Mouse (Mus musculus): ENCODE results near the gene Baz2a. TPM values are rescaled to one million over a fixed set of nuclear protein-coding genes. Genes with fewer than 3 reads are reported as not detected.
A peak's percentile ranks its signal among the peaks of the same experiment; 100 is the strongest.

Gene Baz2a
- polyA plus RNA-seq, 1 experiment from 2014 or later = 17.2 TPM

- Histone ChIP-seq H3K4me3 (ENCODE audit: control insufficient read depth in 1 of 2, insufficient read depth in 1 of 2, low read depth in 1 of 2, low read length in 2 of 2) (peak overlapping the region; percentile 93 to 100), H3K9ac (ENCODE audit: low read length) (peak overlapping the region; percentile 93), H3K27ac (replicated peaks in 1 of 2; ENCODE audit: control insufficient read depth in 1 of 2, insufficient read depth in 1 of 2, low read depth in 2 of 2, low read length in 2 of 2) (peak overlapping the region; percentile 56 to 74), H3K4me1 (ENCODE audit: control insufficient read depth in 2 of 2, insufficient read depth in 2 of 2, low read length in 2 of 2) (peaks cover 18 to 36% of the 10 kb centered on the region in 2 experiments), H3K36me3 (ENCODE audit: control insufficient read depth, insufficient read depth, low read length) (peaks cover 5% of the 10 kb centered on the region; the same call in 1 of the 2 replicates), H3K9me3 (ENCODE audit: control insufficient read depth, low read length) (no peaks in the 10 kb centered on the region), H3K27me3 (ENCODE audit: control insufficient read depth, insufficient read depth, low read length) (no peaks in the 10 kb centered on the region), H3K4me2 (ENCODE audit: low read length) (peak overlapping the region; percentile 88)
- WGBS = under 1% methylated on average over 80 of the region's 86 CpGs
- peak; percentile 66 for ATAC-seq (ENCODE audit: insufficient number of reproducible peaks, insufficient read depth, low FRiP score, low read depth)
These were observed 5.6 kb downstream of the Baz2a start for GRCm38 (mm10) chr10:128096693-128097586.

- 0% methylated on average over 13 of the region's 13 CpGs for WGBS
- H3K4me3 ChIP-seq (ENCODE audit: control insufficient read depth in 1 of 2, insufficient read depth in 1 of 2, low read depth in 1 of 2, low read length in 2 of 2) = peak overlapping the region; percentile 93 to 100
These were observed 6.2 kb downstream of the Baz2a start for GRCm38 (mm10) chr10:128097587-128097971.

GRCm38 (mm10) chr10:128110103-128110761 is 18.9 kb downstream of the Baz2a start:
- H3K9me3 ChIP-seq (ENCODE audit: control insufficient read depth, low read length) = no peaks in the 10 kb centered on the region

More at GRCm38 (mm10) chr10:128097587-128097971, 6.2 kb downstream of the Baz2a start:
- no peak for ATAC-seq (ENCODE audit: insufficient number of reproducible peaks, insufficient read depth, low FRiP score, low read depth)
- Histone ChIP-seq H3K9me3 (ENCODE audit: control insufficient read depth, low read length) (no peaks in the 10 kb centered on the region), H3K27ac (replicated peaks in 1 of 2; ENCODE audit: control insufficient read depth in 1 of 2, insufficient read depth in 1 of 2, low read depth in 2 of 2, low read length in 2 of 2) (peak overlapping the region; percentile 56 to 74), H3K36me3 (ENCODE audit: control insufficient read depth, insufficient read depth, low read length) (peaks cover 5% of the 10 kb centered on the region; the same call in 1 of the 2 replicates), H3K4me1 (ENCODE audit: control insufficient read depth in 2 of 2, insufficient read depth in 2 of 2, low read length in 2 of 2) (peaks cover 17 to 34% of the 10 kb centered on the region in 2 experiments), H3K4me2 (ENCODE audit: low read length) (peak overlapping the region; percentile 88), H3K27me3 (ENCODE audit: control insufficient read depth, insufficient read depth, low read length) (no peaks in the 10 kb centered on the region), H3K9ac (ENCODE audit: low read length) (peak overlapping the region; percentile 93)

GRCm38 (mm10) chr10:128111227-128111626 is 19.9 kb downstream of the Baz2a start:
- ATAC-seq (ENCODE audit: insufficient number of reproducible peaks, insufficient read depth, low FRiP score, low read depth) = no peak
- H3K9me3 ChIP-seq (ENCODE audit: control insufficient read depth, low read length) = no peaks in the 10 kb centered on the region
- H3K4me3 ChIP-seq (ENCODE audit: control insufficient read depth in 1 of 2, insufficient read depth in 1 of 2, low read depth in 1 of 2, low read length in 2 of 2) = no peak overlapping the region
- H3K27ac ChIP-seq (replicated peaks in 1 of 2; ENCODE audit: control insufficient read depth in 1 of 2, insufficient read depth in 1 of 2, low read depth in 2 of 2, low read length in 2 of 2) = no peak overlapping the region
- H3K9ac ChIP-seq (ENCODE audit: low read length) = no peak overlapping the region
- peaks cover 81% of the 10 kb centered on the region for H3K36me3 ChIP-seq (ENCODE audit: control insufficient read depth, insufficient read depth, low read length)
- H3K4me2 ChIP-seq (ENCODE audit: low read length) = no peak overlapping the region
- H3K4me1 ChIP-seq (ENCODE audit: control insufficient read depth in 2 of 2, insufficient read depth in 2 of 2, low read length in 2 of 2) = peaks cover 2 to 13% of the 10 kb centered on the region in 2 experiments; a peak in 2 of 4 replicates
- H3K27me3 ChIP-seq (ENCODE audit: control insufficient read depth, insufficient read depth, low read length) = no peaks in the 10 kb centered on the region

More at GRCm38 (mm10) chr10:128110103-128110761, 18.9 kb downstream of the Baz2a start:
- no peaks in the 10 kb centered on the region for H3K27me3 ChIP-seq (ENCODE audit: control insufficient read depth, insufficient read depth, low read length)
- 51% methylated on average over 4 of the region's 4 CpGs for WGBS
- peaks cover 71% of the 10 kb centered on the region for H3K36me3 ChIP-seq (ENCODE audit: control insufficient read depth, insufficient read depth, low read length)
- H3K4me1 ChIP-seq (ENCODE audit: control insufficient read depth in 2 of 2, insufficient read depth in 2 of 2, low read length in 2 of 2) = peaks cover 2 to 13% of the 10 kb centered on the region in 2 experiments; a peak in 2 of 4 replicates
- peak; percentile 75; the same call in 1 of the 2 replicates for ATAC-seq (ENCODE audit: insufficient number of reproducible peaks, insufficient read depth, low FRiP score, low read depth)
- H3K4me3 ChIP-seq (ENCODE audit: control insufficient read depth in 1 of 2, insufficient read depth in 1 of 2, low read depth in 1 of 2, low read length in 2 of 2) = no peak overlapping the region
- H3K27ac ChIP-seq (replicated peaks in 1 of 2; ENCODE audit: control insufficient read depth in 1 of 2, insufficient read depth in 1 of 2, low read depth in 2 of 2, low read length in 2 of 2) = peak overlapping the region in 1 of 2 experiments; percentile 61; a peak in 3 of 4 replicates
- H3K4me2 ChIP-seq (ENCODE audit: low read length) = no peak overlapping the region
- 0 out of 2 replicates have a peak overlapping the region, but pooled peaks have one; percentile 1 for H3K9ac ChIP-seq (ENCODE audit: low read length)

GRCm38 (mm10) chr10:128123833-128124232 is 32.5 kb downstream of the Baz2a start:
- WGBS = 90% methylated on average over 7 of the region's 7 CpGs
- H3K4me3 ChIP-seq (ENCODE audit: control insufficient read depth in 1 of 2, insufficient read depth in 1 of 2, low read depth in 1 of 2, low read length in 2 of 2) = no peak overlapping the region
- no peak for ATAC-seq (ENCODE audit: insufficient number of reproducible peaks, insufficient read depth, low FRiP score, low read depth)
- peaks cover 95% of the 10 kb centered on the region for H3K36me3 ChIP-seq (ENCODE audit: control insufficient read depth, insufficient read depth, low read length)
- no peaks in the 10 kb centered on the region for H3K27me3 ChIP-seq (ENCODE audit: control insufficient read depth, insufficient read depth, low read length)
- H3K4me1 ChIP-seq (ENCODE audit: control insufficient read depth in 2 of 2, insufficient read depth in 2 of 2, low read length in 2 of 2) = no peaks in the 10 kb centered on the region
- no peaks in the 10 kb centered on the region for H3K9me3 ChIP-seq (ENCODE audit: control insufficient read depth, low read length)
- H3K9ac ChIP-seq (ENCODE audit: low read length) = no peak overlapping the region
- H3K4me2 ChIP-seq (ENCODE audit: low read length) = no peak overlapping the region
- no peak overlapping the region for H3K27ac ChIP-seq (replicated peaks in 1 of 2; ENCODE audit: control insufficient read depth in 1 of 2, insufficient read depth in 1 of 2, low read depth in 2 of 2, low read length in 2 of 2)

- ATAC-seq (ENCODE audit: insufficient number of reproducible peaks, insufficient read depth, low FRiP score, low read depth) = no peak
- H3K27me3 ChIP-seq (ENCODE audit: control insufficient read depth, insufficient read depth, low read length) = no peaks in the 10 kb centered on the region
- no peak overlapping the region for H3K9ac ChIP-seq (ENCODE audit: low read length)
- H3K4me2 ChIP-seq (ENCODE audit: low read length) = no peak overlapping the region
- no peak overlapping the region for H3K4me3 ChIP-seq (ENCODE audit: control insufficient read depth in 1 of 2, insufficient read depth in 1 of 2, low read depth in 1 of 2, low read length in 2 of 2)
- H3K36me3 ChIP-seq (ENCODE audit: control insufficient read depth, insufficient read depth, low read length) = peaks cover 92% of the 10 kb centered on the region
- no peaks in the 10 kb centered on the region for H3K4me1 ChIP-seq (ENCODE audit: control insufficient read depth in 2 of 2, insufficient read depth in 2 of 2, low read length in 2 of 2)
- H3K9me3 ChIP-seq (ENCODE audit: control insufficient read depth, low read length) = no peaks in the 10 kb centered on the region
- 92% methylated on average over 9 of the region's 9 CpGs for WGBS
- no peak overlapping the region for H3K27ac ChIP-seq (replicated peaks in 1 of 2; ENCODE audit: control insufficient read depth in 1 of 2, insufficient read depth in 1 of 2, low read depth in 2 of 2, low read length in 2 of 2)
These were observed 33.5 kb downstream of the Baz2a start for GRCm38 (mm10) chr10:128124831-128125230.

GRCm38 (mm10) chr10:128125951-128126350 is 34.6 kb downstream of the Baz2a start:
- H3K9ac ChIP-seq (ENCODE audit: low read length) = no peak overlapping the region
- no peaks in the 10 kb centered on the region for H3K9me3 ChIP-seq (ENCODE audit: control insufficient read depth, low read length)
- no peak overlapping the region for H3K4me2 ChIP-seq (ENCODE audit: low read length)
- 80% methylated on average over 14 of the region's 14 CpGs for WGBS
- H3K4me3 ChIP-seq (ENCODE audit: control insufficient read depth in 1 of 2, insufficient read depth in 1 of 2, low read depth in 1 of 2, low read length in 2 of 2) = no peak overlapping the region
- no peak overlapping the region for H3K27ac ChIP-seq (replicated peaks in 1 of 2; ENCODE audit: control insufficient read depth in 1 of 2, insufficient read depth in 1 of 2, low read depth in 2 of 2, low read length in 2 of 2)
- H3K36me3 ChIP-seq (ENCODE audit: control insufficient read depth, insufficient read depth, low read length) = peaks cover 92% of the 10 kb centered on the region
- H3K4me1 ChIP-seq (ENCODE audit: control insufficient read depth in 2 of 2, insufficient read depth in 2 of 2, low read length in 2 of 2) = no peaks in the 10 kb centered on the region
- no peaks in the 10 kb centered on the region for H3K27me3 ChIP-seq (ENCODE audit: control insufficient read depth, insufficient read depth, low read length)
- no peak for ATAC-seq (ENCODE audit: insufficient number of reproducible peaks, insufficient read depth, low FRiP score, low read depth)
